Mouse (Mus musculus) heart, postnatal 25 days (tissue): ENCODE data around the gene Lpp. TPM values are rescaled to one million over a fixed set of nuclear protein-coding genes. Genes with fewer than 3 reads are reported as not detected.

Experiments
- DNase-seq: peaks from one replicate; pipeline ENCODE4 v3.0.0; 2022; ENCODE audit warnings: low spot score
- intact Hi-C: fragments of 180-260 bp; cut with DNase I; formaldehyde crosslinking; loops from one replicate; pipeline ENCODE4 v1.15.1; 2025
- total RNA-seq, 2 experiments: library from RNA; stranded (reverse); gene quantifications; 2 replicates each; pipeline ENCODE4 v1.2.3; 2021

Lpp gene
- total RNA-seq, 2 experiments from 2014 or later, result 32.7 to 40.5 TPM

DNA sequence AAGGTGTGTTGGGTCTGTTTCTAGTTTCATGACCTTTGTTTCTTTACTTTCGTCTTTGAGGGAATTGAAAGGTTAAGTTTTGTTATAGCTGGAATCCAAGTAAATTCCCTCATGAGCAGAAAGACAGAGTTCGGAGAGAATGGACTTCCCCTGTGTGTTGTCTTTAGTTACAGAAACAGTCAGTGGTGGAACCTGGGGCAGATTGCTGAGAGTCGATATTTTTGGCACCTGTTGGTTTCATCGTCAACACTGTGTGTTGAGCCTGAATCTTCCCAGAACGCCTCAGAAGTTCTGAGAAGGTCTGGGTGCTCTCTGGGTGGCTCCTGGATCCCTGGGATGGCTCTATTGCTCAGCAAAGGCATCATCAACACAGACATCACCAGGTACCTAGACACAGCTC is 201.2 kb downstream of the Lpp start:
- intact Hi-C loops, result no loop called here
- DNase-seq, result no peak

DNA sequence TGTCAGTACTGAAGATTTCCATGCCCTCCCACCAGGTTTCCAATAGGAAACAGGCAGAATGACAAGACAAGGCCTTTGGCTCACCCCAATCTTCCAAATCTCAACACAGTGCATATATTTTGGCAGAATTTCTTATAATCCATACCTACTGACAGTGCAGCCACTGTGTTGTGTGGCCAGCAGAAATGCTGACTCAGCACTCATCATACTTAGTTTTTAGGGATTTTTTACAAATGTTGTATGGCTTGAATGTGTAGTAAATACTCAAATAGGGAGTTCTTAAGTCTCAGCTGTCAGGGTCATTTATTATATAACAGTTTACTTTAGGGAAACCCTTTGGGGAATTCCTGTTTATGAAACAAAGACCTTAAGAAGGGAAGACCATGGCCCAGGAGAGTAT is 202.2 kb downstream of the Lpp start:
- no peak for DNase-seq
- intact Hi-C loops, result no loop called here

DNA sequence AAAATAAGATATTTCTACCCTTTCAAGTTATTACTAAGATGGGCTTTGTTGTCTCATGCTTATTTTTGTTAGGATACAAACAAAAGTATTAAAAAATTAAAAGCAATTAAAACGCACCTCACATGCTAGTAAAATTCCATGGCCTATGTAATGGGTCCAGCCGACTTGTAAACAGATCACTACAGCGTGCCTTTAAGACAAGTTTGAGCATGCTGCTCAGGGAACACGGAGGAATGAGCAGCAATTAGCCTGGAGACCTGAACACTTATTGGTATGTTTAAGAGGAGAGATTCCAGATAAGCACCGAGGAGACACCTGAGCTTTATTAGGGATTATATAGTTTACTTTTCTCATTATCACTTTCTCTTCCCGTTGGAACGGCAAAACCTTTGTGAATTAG is 205.3 kb downstream of the Lpp start:
- intact Hi-C loops, result no loop called here
- DNase-seq, result no peak

DNA sequence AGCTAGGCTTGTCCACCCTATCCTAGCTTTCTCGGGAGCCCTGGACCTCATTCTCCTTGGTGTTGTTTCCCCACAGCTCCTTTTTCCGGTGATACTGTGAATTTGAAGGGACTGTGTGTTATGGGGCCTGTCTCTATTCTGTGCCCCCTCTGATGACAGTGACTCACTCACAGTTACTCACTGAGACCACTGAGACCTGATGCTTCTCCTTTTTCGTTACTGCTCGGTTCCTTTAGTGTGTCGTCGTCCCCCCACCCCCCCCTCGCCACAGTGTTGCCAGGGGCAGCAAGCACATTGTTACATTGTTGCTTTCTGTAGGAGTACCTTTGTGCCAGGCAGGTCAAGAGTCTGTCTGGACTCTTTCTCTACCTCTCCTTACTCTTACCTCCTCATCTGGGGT is 206.5 kb downstream of the Lpp start:
- DNase-seq, result no peak
- intact Hi-C loops, result no loop called here

DNA sequence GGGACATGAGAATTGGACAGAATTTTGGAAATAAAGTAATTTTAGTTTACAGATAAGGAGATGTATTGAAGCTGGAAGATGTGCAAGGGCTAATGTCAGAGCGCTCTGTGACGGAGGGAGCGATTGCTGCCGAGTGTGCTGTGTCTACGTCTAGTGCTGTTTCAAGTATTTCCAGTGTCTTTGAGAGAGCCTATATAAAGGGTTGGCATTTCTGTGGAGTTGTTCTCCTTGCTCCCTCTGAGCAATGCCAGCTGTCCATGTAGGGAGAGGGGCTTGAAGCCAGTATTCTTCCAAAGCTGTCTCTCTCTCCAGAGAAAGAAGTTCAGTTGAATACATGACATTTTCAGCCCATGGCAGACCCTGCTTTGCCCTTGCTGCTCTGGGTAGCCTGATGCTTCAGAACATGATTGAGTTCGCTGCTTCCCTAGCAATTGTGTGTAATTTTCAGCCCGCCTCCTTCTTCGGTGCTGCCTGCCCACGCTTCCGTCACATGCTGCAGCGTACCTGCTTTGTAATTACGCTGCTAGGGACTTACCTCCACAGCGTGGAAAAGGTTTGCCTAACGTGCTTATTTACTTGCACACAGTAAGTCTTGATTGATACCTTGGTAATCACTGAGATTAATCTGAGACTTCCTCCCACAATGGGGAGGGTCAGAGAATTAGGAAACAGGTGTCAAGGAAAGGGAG is 207.1 kb downstream of the Lpp start:
- intact Hi-C loops, result no loop called here
- no peak for DNase-seq

DNA sequence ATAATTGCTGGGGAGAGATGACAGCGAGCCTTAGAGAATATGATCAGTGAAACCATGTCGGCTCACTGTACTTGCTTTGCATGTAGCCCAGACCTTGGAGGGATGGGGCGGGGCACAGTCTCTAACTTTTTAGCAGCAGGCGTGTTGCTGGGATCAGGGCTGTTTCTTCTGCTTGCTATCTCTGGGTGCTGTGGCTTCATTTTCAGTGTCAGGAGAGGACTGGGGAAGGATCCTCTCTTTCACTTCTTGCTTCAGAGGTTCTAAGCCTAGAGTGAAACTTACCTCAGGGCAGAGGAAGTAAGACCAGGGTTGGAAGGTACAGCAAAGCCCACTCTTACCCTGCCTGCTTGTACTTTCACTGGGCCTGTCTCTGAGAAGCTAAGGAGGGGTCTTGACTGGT is 210.0 kb downstream of the Lpp start:
- no peak for DNase-seq
- intact Hi-C loops, result no loop called here

DNA sequence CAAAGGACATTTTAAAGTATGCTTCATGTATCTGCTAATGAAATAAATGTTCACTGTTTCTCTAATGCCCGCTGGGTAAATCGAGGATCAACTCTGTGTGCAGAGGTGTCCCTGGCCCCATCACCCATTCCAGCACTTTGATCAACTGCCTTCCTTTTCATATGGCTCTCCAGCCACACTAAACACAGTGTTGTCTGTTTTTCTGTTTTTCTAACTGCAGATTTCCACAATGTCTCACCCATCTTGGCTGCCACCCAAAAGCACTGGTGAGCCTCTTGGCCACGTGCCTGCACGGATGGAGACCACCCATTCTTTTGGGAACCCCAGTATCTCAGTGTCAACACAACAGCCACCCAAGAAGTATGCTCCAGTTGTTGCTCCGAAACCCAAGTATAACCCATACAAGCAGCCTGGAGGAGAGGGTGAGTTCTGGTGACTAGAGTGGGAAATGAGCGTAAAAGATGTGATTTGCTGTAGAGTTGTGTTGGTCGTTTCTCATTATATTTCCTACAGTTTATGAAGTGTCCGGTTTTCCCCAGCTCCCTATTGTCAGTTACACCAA is 214.7 kb downstream of the Lpp start:
- DNase-seq, result no peak
- intact Hi-C loops, result no loop called here

DNA sequence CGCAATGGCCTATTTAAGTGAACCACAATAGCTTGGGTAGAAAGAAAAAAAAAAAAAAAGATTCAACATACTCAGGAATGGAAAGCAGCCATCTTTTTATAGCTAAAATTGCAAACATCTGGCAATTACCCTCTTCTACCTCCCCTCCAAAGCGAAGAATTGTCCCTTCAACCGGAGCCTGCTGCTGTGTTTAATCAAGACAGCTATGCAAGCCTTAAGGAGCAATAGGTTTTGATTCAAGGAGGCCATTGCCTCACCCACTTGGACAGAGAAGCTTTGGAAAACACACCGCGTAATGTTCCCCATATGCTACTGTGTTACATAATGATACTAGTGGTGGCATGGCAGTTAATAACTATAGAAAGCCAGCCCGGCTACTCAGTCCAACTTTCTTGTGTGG is 226.2 kb downstream of the Lpp start:
- DNase-seq, result no peak
- intact Hi-C loops, result no loop called here

DNA sequence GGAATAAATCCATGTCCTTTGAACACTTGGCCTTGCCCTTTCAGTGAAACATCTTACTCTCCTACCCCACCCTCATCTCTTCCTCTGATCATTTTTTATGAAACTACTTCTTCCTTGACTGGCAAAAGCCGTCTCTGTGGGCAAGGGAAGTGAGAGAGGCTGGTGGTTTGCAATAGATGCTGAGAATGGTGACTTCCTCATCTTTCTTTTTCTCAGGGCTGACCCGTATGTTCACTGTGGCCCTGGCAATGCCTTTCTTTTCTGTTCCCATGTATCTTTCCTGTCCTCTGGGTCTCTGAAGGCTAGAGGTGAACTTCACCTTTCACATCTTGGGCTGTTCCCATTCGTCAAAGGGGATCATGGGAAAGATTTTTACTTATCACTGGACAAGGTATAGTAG is 226.7 kb downstream of the Lpp start:
- intact Hi-C loops, result no loop called here
- DNase-seq, result no peak

DNA sequence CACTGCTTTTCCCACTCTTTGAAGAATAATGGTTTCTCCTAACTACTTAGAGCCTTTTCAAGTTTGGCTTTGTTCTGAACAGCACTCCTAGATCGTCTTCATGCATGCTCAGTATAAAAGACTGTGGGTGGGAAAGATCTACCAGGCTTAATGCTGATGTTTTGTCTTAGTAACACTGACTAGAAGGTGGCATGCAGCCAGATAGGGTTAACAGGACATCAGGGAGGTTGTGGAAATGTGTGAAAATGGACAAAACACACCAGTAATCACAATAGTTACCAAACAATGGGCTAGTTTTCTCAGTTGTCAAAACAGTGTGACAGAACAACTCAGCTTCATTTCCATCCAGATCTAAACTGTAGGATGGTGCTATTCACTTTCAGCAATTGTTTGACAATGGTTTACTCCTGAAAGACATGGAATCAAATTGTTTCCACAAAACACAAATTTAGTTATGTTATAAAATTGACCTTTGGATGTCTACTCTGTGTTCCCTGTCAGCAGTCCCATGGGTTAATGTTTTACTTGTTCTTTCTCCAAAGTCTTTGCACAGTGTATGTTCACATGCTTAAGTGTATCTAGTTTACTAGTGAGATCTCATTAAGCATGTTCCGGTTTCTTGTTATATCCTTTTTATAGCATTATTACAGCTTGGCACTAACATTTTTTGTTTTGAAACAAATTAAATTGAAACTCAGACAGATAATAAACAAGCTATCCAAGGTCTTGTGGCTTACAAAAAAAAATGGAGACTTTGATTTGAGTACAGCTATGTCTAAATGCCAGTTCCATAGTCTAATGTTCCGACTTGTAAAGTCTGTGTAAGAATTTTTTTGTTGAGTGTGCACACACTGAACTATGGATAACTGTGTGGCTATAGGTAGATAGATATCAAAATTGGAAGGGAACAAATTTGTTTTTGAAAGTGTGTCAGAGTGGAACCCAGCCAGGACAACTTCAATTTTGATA is 229.2 kb downstream of the Lpp start:
- DNase-seq, result no peak
- intact Hi-C loops, result no loop called here

DNA sequence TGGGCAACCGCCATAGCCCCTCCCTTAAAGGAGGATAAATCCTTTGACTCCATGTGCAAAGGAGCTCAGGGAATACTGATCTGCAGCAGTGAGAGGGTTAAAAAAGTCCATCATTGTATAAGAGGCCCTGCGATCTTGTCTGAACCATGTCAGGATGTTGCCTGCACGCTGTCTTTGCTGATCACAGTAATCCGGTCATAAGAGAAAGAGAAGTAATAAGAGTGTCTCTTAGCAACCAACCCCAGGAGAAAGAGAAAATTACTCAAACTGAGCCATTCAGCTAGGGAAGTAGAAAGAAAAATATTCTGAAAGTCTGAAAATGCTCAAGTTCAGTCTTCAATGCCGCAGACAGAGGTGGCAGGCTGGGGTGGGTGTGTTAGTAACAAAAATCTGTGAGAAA is 231.0 kb downstream of the Lpp start:
- intact Hi-C loops, result no loop called here
- no peak for DNase-seq

DNA sequence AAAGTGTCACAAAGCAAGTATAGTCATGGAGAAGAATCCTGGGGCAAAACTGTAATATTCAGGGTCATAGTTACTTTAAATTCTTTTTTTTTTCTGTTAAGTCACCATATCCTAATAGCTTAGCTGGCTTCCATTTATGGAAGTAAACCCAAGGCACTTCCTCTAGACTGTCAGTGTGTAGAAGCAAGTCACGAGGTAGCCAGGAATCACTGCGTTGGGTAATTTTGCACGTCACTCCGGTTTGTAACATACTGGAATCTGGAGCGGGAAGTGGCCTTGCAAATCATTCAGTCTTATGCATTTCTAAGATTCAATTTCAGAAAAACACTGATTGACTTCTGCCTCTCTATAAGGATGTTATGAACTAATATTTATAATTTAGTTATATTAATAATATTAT is 232.3 kb downstream of the Lpp start:
- intact Hi-C loops, result no loop called here
- DNase-seq, result no peak

DNA sequence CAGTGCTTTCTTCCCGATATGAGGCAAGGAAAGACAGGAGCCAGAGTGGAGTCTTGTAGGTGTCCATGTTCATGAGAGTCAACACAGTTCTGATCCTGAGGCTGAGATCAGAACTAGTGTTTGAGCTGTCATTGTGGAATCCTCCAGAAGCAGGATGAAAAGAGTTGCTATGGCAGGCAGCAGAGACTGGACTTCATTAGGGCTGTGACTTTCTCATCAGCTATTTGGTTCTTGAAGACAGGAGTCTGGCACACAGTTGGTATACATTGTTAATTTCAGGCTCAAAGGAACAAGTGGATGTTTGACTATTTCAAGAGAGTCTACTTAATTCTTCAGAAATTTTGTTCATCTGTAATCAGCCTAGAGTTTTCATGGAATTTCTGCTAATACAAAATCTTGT is 235.5 kb downstream of the Lpp start:
- intact Hi-C loops, result no loop called here
- DNase-seq, result no peak

DNA sequence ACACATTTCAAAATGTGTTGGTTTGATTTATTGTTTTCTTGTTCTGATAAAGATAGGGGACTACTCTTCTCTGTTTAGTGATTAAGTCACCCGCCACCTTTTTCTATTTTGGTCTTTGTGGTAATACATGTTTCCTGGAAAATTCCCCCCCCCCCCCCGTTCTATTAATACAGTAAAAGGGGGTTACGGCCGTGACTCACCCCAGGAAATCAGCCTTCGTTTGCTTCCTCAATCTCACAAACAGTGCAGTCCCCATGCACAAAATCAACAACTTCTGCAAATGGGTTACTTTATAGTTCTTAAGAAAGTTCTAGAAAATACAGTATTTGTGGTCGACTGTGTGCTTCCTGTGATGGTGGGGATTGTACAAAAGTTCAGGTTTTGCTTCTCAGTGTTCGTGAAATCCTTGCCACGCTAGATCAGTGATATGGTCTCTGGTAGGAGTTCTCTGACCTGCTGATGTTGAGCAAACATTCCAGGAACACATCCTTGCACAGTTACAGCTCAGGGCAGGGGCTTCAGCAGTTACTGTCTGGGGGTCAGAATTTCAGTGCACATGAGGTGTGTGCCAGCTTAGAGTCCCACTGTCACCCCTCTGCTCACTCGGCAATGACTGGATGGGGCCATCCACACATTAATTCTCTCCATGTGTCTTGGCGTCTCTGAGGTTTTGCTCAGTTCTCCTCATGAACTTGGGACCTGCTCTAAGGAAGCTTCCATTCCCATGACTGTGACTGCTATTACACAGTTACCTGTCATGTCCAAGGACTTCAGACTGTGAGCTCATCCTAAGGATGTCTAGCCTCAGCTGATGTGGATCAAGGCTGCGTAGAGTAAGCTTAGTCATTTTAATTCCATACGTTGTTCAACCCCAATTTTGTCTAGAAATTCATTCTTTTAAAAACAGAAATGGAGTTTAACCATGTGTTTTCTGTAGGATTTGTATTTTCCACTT is 236.2 kb downstream of the Lpp start:
- intact Hi-C loops, result no loop called here
- no peak for DNase-seq

DNA sequence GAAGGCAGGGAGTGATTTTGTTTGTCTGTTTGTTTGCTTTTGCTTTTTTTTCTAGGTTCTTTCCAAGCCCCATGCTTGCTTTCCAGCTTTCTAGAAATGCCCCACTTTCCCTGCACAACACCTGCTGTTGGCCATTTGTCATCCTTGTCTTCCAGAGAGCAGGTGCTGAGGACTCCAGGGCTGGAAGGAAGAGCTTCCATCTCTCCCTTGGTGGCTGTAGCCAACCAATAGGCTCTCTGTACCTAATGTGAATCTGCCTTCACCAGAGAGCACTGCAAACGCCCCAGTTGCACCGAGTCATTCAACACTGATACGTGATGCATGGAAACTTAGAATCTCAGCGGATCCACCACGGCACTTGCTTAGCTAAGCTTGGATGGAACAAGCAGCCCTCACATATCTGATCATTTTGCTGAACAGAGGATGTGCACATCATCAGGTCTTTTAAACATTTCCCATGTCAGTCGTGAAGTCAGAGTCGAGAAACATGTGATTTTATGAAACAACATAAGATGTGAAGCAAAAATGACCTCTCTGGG is 242.1 kb downstream of the Lpp start:
- no peak for DNase-seq
- intact Hi-C loops, result no loop called here

DNA sequence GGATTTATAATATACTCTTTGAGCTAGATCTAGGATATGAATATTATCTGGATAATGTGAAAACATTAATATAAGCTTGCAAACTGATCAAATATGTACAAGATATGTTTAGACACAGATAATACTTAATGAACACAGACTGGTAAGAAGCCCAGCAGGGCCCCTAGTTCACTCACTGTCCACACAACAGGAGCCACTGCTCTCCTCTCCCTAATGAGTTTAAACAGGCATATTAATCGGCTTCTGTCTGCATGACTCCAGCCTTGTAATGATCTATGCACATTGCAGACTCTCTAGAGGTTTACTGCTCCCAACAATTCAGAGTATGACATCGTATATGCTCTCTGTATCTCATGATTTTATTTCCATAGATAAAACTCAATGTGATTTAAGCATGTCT is 243.6 kb downstream of the Lpp start:
- DNase-seq, result no peak
- intact Hi-C loops, result no loop called here

DNA sequence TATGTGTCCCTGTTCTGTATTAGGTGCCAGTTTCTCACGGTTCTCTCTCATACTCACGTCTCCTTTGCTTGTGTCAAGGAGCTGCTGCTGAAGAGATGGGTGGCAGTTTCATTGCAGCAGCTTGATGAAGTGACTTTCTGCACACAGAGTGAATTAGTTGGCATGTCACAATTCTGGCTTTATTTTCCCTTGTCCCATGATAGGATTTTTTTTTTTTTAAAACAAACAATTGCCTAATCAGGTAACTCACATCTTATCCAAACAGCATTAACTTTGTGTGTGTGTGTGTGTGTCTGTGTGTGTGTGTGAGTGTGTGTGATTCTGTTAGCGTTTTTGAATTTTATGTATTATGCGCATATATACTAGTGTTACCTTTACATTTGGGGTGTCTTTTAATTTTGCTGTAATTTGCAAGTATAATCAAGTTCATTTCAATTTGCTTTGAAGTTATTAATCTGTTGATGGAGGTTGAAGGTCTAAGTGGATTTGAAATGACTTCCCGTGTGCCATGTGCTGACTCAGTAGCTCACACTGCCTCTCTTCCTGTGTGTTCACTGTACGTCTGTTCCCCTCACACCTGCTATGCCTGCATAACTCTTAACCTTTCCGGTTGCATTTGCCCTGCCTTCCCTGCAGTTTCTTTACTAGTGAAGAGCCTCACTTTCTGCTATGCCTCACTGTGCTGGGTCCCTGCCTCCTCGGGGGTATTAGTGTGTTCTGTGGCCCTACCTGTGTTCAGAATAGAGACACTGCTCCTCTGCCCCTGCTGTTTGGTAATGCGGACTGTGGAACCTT is 247.9 kb downstream of the Lpp start:
- no peak for DNase-seq
- intact Hi-C loops, result no loop called here

DNA sequence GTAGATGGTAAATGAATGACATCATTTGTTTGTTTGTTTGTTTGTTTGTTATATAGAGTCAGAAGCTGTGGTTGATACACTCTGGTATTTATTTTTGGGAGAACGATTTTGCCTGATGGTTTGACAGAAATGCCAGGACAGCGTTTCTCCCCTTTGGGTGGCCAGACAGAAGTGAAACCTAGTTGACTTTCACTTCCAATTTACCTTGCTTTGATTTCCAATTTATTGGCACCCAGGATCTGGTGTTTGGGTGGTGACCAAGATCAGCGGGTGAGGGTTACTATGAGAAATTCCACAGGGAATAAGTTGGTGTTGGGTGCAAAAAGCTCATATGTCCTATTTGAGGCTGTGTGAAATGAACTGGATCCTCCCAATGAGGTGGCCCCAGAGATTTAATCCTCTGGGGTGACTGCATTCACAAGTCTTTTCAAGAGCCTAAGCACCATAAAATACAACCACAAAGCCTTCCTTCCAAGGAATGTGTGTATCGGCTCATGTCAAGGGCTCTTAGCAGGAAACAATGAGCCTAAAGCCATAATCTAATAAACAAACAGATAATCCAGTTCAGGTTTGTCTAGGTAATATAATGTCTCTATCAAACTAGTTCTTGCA is 249.8 kb downstream of the Lpp start:
- intact Hi-C loops, result no loop called here
- DNase-seq, result no peak

DNA sequence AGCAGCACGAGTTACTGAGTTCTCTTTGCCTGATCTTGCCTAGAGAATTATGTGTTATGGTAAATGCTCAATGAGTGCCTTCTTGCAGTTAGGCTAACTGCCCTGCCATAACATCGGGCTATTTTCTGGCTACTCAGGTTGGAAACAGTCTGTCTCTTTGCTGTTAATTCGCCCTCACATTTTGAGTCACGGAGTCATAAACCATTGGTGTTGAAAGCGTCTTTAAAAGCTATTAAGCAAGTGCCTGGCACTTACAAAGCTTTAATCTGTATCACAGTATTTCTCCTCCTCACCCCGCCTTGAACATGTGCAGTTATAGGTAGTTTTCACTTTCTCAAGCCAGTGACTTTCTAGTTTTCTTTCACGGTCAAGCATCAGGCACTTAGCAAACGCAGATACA is 250.8 kb downstream of the Lpp start:
- intact Hi-C loops, result no loop called here
- no peak for DNase-seq
